29 mouse cellular contexts compared by ENCODE assay signal in genomic region chr12:116244601-116245000, GRCm38 (mm10). TPM values are rescaled to one million over a fixed set of nuclear protein-coding genes. Genes with fewer than 3 reads are reported as not detected.
DNase-seq lines count a peak whose midpoint lies in the region; ATAC-seq and TF ChIP-seq lines count a peak whose summit lies in the region.
"Had no signal": no experiment of that assay in that cellular context is flagged by ENCODE, and none has a peak within 500 bp of the region (broad histone marks: within the 10 kb centered on the region; RNA-seq: fewer than 3 reads in every experiment).

No protein-coding gene starts in this region.

- CTCF ChIA-PET in Patski (lab: Charles Lee) = no interaction called here

- H3K27me3 ChIP-seq in MEL (ENCODE audit: control insufficient read depth in 1 of 2, insufficient read depth in 2 of 2, low read length in 2 of 2) (no peaks in the 10 kb centered on the region), Patski (no peaks in the 10 kb centered on the region)
- H3K27me3 ChIP-seq: forebrain, embryonic 15.5 days; hindbrain, embryonic 12.5 days had no signal

- no peak overlapping the region for H3K27ac ChIP-seq in MEL (ENCODE audit: control insufficient read depth, low read depth, low read length)
- H3K27ac ChIP-seq: embryonic facial prominence, embryonic 10.5 days; forebrain, embryonic 15.5 days; hindbrain, embryonic 12.5 days had no signal

- no peak for TF ChIP-seq EP300 in MEL (IDR thresholded peaks at IDR 0.05; ENCODE audit: low read depth in 1 of 2, low read length in 2 of 2)

- H3K4me1 ChIP-seq in MEL (ENCODE audit: control insufficient read depth in 1 of 2, insufficient read depth in 2 of 2, low read length in 2 of 2) = no peaks in the 10 kb centered on the region; a peak in 1 of 4 replicates
- H3K4me1 ChIP-seq: embryonic facial prominence, embryonic 10.5 days; forebrain, embryonic 15.5 days; hindbrain, embryonic 12.5 days had no signal

- no peak for TF ChIP-seq POLR2A in MEL (IDR thresholded peaks at IDR 0.05; ENCODE audit: control insufficient read depth in 1 of 2, insufficient read depth in 1 of 2, low read depth in 1 of 2, low read length in 2 of 2, poor library complexity in 1 of 2)

- in situ Hi-C loops in Patski (cut with MboI; ENCODE audit: low pct_unique_long_range_greater_than_20kb) = no loop called here

- no peak overlapping the region for H3K4me3 ChIP-seq in MEL (ENCODE audit: control insufficient read depth in 1 of 2, insufficient read depth in 1 of 2, low read depth in 2 of 2, low read length in 2 of 2)
- H3K4me3 ChIP-seq: embryonic facial prominence, embryonic 10.5 days; erythroblast, embryonic 14.5 days; forebrain, embryonic 15.5 days; hindbrain, embryonic 12.5 days had no signal

- no peaks in the 10 kb centered on the region for H3K79me2 ChIP-seq in MEL (ENCODE audit: control insufficient read depth, insufficient read depth, low read length, poor library complexity)

- no peak for TF ChIP-seq RAD21 in MEL (IDR thresholded peaks at IDR 0.05; ENCODE audit: low read depth, low read length)

- ATAC-seq in Patski = peak; percentile 69
- ATAC-seq: CD4-positive, CD25-positive, alpha-beta regulatory T cell, adult 4 months; forebrain, embryonic 15.5 days; hindbrain, embryonic 16.5 days; inflammation-experienced regulatory T-cells, adult 6 months; intestine, postnatal 0 days had no signal

- POLR2A ChIA-PET in Patski (lab: Charles Lee) = no interaction called here

- TF ChIP-seq CTCF in MEL (IDR thresholded peaks at IDR 0.05 in 2 of 3, conservative IDR thresholded peaks at IDR 0.05 in 1 of 3; ENCODE audit: control insufficient read depth in 1 of 3, insufficient read depth in 1 of 3, low read depth in 2 of 3, low read length in 3 of 3, poor library complexity in 1 of 3, severe bottlenecking in 1 of 3) = no peak
- no peak for TF ChIP-seq CTCF in Patski (IDR thresholded peaks at IDR 0.05)

- DNase-seq in layer of hippocampus, adult 9-11 months = peak; percentile 28
- no peak for DNase-seq in layer of hippocampus, adult 9-10 months (ENCODE audit: low spot score)
- no peak for DNase-seq in MEL (ENCODE audit: low read depth, low spot score)
- no peak for DNase-seq in Patski (ENCODE audit: low read depth, low spot score)
- DNase-seq in gastrocnemius, adult 8-10 months (ENCODE audit: low spot score in 2 of 2) = no peak
- DNase-seq in kidney, postnatal 14 days = no peak
- no peak for DNase-seq in left cerebral cortex, adult 8-10 months (ENCODE audit: low spot score in 2 of 2)
- DNase-seq: adrenal gland, postnatal 14 days; B cell, adult 2 months; cerebellum, adult 18-20 months; cerebellum, adult 9-11 months; gastrocnemius, postnatal 25 days; heart, postnatal 10 days; heart, postnatal 4 days had no signal

- peaks cover 3 to 7% of the 10 kb centered on the region in 2 experiments for H3K36me3 ChIP-seq in MEL (ENCODE audit: control insufficient read depth in 1 of 2, insufficient read depth in 2 of 2, low read length in 2 of 2)

- H3K9ac ChIP-seq in MEL (ENCODE audit: control insufficient read depth, low read depth, low read length, poor library complexity, severe bottlenecking) = no peak overlapping the region
- H3K9ac ChIP-seq: forebrain, embryonic 15.5 days; hindbrain, embryonic 12.5 days had no signal

- H3K9me3 ChIP-seq in MEL (replicated peaks; ENCODE audit: insufficient read depth, low read length) = no peaks in the 10 kb centered on the region
- H3K9me3 ChIP-seq: embryonic facial prominence, embryonic 10.5 days; forebrain, embryonic 15.5 days; G1E; hindbrain, embryonic 12.5 days had no signal

TF ChIP-seq in MEL, 35 proteins besides CTCF, POLR2A, EP300 and RAD21:
- TF ChIP-seq GATA1 (IDR thresholded peaks at IDR 0.05; ENCODE audit: low read depth, low read length) (0 out of 2 replicates have a peak, but pooled peaks have one; percentile 14), CHD1 (IDR thresholded peaks at IDR 0.05; ENCODE audit: low read depth, low read length) (no peak)

RNA-seq across cellular contexts. Expression of gene Wdr60, which starts 18.2 kb away (rescaled TPM):
- 18.3 and 19.8 TPM in 2 replicates for total RNA-seq in MEL (2012; rRNA removed)
- polyA plus RNA-seq in MEL (2012; ENCODE audit: insufficient read depth in 1 of 2, insufficient read length in 2 of 2, low read depth in 1 of 2, low replicate concordance in 2 of 2, missing spikeins in 1 of 2) (10 to 100 TPM in 1 of 2 experiments, not detected in 1; 21.0 TPM), Patski (2021) (21.4 TPM)
- 10 to 100 TPM; 13.8 to 19.6 (median 14.2) TPM for total RNA-seq in gastrocnemius, adult 8-10 months (2022)
- total RNA-seq in left cerebral cortex, adult 8-10 months (2022) = 10 to 100 TPM; 14.2 to 22.9 (median 17.9) TPM

RNA-seq across cellular contexts. Expression of gene Gm11027, which starts 30.6 kb away (rescaled TPM):
- total RNA-seq in MEL (2012; rRNA removed) = not detected in 2 replicates
- polyA plus RNA-seq in MEL (2012; ENCODE audit: insufficient read depth in 1 of 2, insufficient read length in 2 of 2, low read depth in 1 of 2, low replicate concordance in 2 of 2, missing spikeins in 1 of 2) (not detected), Patski (2021) (not detected)
- total RNA-seq in gastrocnemius, adult 8-10 months (2022) = not detected
- total RNA-seq in left cerebral cortex, adult 8-10 months (2022) = not detected
- total RNA-seq: adrenal gland, postnatal 14 days; G1E; gastrocnemius, adult 18-20 months; gastrocnemius, postnatal 25 days; granulocyte monocyte progenitor cell, adult 5-6 weeks; heart, postnatal 10 days; heart, postnatal 4 days had no signal
- polyA plus RNA-seq: CD4-positive, CD25-positive, alpha-beta regulatory T cell, adult 4 months; embryonic facial prominence, embryonic 10.5 days; embryonic facial prominence, embryonic 14.5 days; erythroblast, embryonic 14.5 days; forebrain, embryonic 11.5 days; forebrain, embryonic 15.5 days; frontal cortex, adult 2 months; G1E; heart, embryonic 14.5 days; hindbrain, embryonic 12.5 days; hindbrain, embryonic 16.5 days; intestine, postnatal 0 days had no signal

RNA-seq across cellular contexts. Expression of gene Esyt2, which starts 36.4 kb away (rescaled TPM):
- total RNA-seq in MEL (2012; rRNA removed) = 43.2 and 47.5 TPM in 2 replicates
- polyA plus RNA-seq in MEL (2012; ENCODE audit: insufficient read depth in 1 of 2, insufficient read length in 2 of 2, low read depth in 1 of 2, low replicate concordance in 2 of 2, missing spikeins in 1 of 2) (10 to 100 TPM; 45.3 to 77.7 TPM), Patski (2021) (27.0 TPM)
- total RNA-seq in gastrocnemius, adult 8-10 months (2022) = 10 to 100 TPM; 26.7 to 32.3 (median 29.1) TPM
- 10 to 100 TPM; 57.4 to 67.5 (median 61.3) TPM for total RNA-seq in left cerebral cortex, adult 8-10 months (2022)
